21 mouse cellular contexts compared by ENCODE assay signal in genomic region chr10:24609146-24609545, GRCm38 (mm10). TPM values are rescaled to one million over a fixed set of nuclear protein-coding genes. Genes with fewer than 3 reads are reported as not detected.
A peak's percentile ranks its signal among the peaks of the same experiment; 100 is the strongest.
DNase-seq lines count a peak whose midpoint lies in the region; ATAC-seq and TF ChIP-seq lines count a peak whose summit lies in the region.
"Had no signal": no experiment of that assay in that cellular context is flagged by ENCODE, and none has a peak within 500 bp of the region (broad histone marks: within the 10 kb centered on the region; RNA-seq: fewer than 3 reads in every experiment).

No protein-coding gene starts in this region.

- no peak overlapping the region for H3K9ac ChIP-seq in heart, embryonic 12.5 days
- H3K9ac ChIP-seq in heart, adult 2 months (ENCODE audit: low read depth, low read length), result no peak overlapping the region

- intact Hi-C loops in heart, adult 2 months (cut with DNase I), result no loop called here
- intact Hi-C loops in heart, postnatal 14 days (cut with DNase I), result no loop called here

- H3K4me3 ChIP-seq in heart, embryonic 12.5 days, result no peak overlapping the region
- H3K4me3 ChIP-seq in heart, adult 2 months, result no peak overlapping the region

- H3K9me3 ChIP-seq in heart, embryonic 12.5 days (replicated peaks), result no peaks in the 10 kb centered on the region
- H3K9me3 ChIP-seq: G1E had no signal

- 86% methylated on average over 3 of the region's 3 CpGs for WGBS in heart, embryonic 12.5 days
- 85% methylated on average over 3 of the region's 3 CpGs for WGBS in heart, adult 2 months

- TF ChIP-seq POLR2A in heart, adult 2 months (IDR thresholded peaks at IDR 0.05; ENCODE audit: insufficient read depth, low read depth, low read length), result no peak

- no peaks in the 10 kb centered on the region for H3K27me3 ChIP-seq in heart, embryonic 12.5 days (replicated peaks)
- H3K27me3 ChIP-seq in heart, adult 2 months (ENCODE audit: control insufficient read depth, insufficient read depth, low read length), result no peaks in the 10 kb centered on the region
- H3K27me3 ChIP-seq: CH12.LX, Patski had no signal

- H3K4me1 ChIP-seq in heart, embryonic 12.5 days (replicated peaks), result peaks cover 7% of the 10 kb centered on the region; the same call in 1 of the 2 replicates
- H3K4me1 ChIP-seq in heart, adult 2 months (ENCODE audit: control insufficient read depth, insufficient read depth, low read length), result no peaks in the 10 kb centered on the region; the same call in 1 of the 2 replicates

- H3K36me3 ChIP-seq in heart, embryonic 12.5 days, result no peaks in the 10 kb centered on the region
- no peaks in the 10 kb centered on the region; the same call in 1 of the 2 replicates for H3K36me3 ChIP-seq in heart, adult 2 months (ENCODE audit: control insufficient read depth, insufficient read depth, low read length)
- H3K36me3 ChIP-seq: G1E had no signal

- peak; percentile 44 for DNase-seq in adrenal gland, adult 2 months
- no peak for DNase-seq in adrenal gland, postnatal 25 days
- peak; percentile 15 for DNase-seq in adrenal gland, adult 8-10 months
- no peak for DNase-seq in adrenal gland, postnatal 10 days
- peak; percentile 72 for DNase-seq in heart, adult 11 months
- no peak for DNase-seq in heart, adult 2 months
- DNase-seq in heart, postnatal 14 days, result no peak
- DNase-seq: B cell, adult 2 months; cerebellum, adult 11 months; cerebellum, adult 11-12 months; cerebellum, adult 18-20 months; cerebellum, adult 2 months; cerebellum, adult 8-10 months; cerebellum, adult 9-10 months had no signal

- no peak overlapping the region for H3K27ac ChIP-seq in heart, embryonic 12.5 days (ENCODE audit: poor library complexity, severe bottlenecking)
- H3K27ac ChIP-seq in heart, adult 2 months, result peak overlapping the region; percentile 36

- H3K4me2 ChIP-seq in heart, embryonic 12.5 days, result no peak overlapping the region

- no peak for TF ChIP-seq EP300 in heart, adult 2 months (IDR thresholded peaks at IDR 0.05; ENCODE audit: insufficient read depth, low read depth, low read length)

- no peak for TF ChIP-seq CTCF in heart, adult 2 months (IDR thresholded peaks at IDR 0.05)

- ATAC-seq in heart, embryonic 12.5 days (ENCODE audit: insufficient number of reproducible peaks, low FRiP score), result no peak
- ATAC-seq: activated CD4-positive, CD25-positive, alpha-beta regulatory T cell, adult 4 months; CD4-positive, CD25-positive, alpha-beta regulatory T cell, adult 4 months; Patski had no signal

- no peaks in the 10 kb centered on the region for H3K79me2 ChIP-seq in heart, adult 2 months (replicated peaks; ENCODE audit: control insufficient read depth, insufficient read depth, low read length)

RNA-seq across cellular contexts. Expression of gene Ccn2, which starts 13.9 kb away (rescaled TPM):
- 10 to 100 TPM; 51.1 to 78.2 TPM for total RNA-seq in adrenal gland, adult 2 months (2021)
- 241 and 278 TPM in 2 replicates for polyA plus RNA-seq in adrenal gland, adult 2 months (2012; rRNA removed)
- 44.4 and 55.1 TPM in 2 replicates for total RNA-seq in adrenal gland, postnatal 25 days (2021)
- total RNA-seq in adrenal gland, adult 8-10 months (2022), result 100 to 1,000 TPM in 1 of 4 experiments, 10 to 100 TPM in 3; 82.1 to 126 (median 92.0) TPM
- total RNA-seq in adrenal gland, postnatal 10 days (2021), result 10 to 100 TPM; 20.5 to 47.0 TPM
- 56.8 and 60.1 TPM in 2 replicates for polyA plus RNA-seq in heart, embryonic 12.5 days (2016; fragmentation: Nextera tagmentation; extraction: Ambion mirVana)
- 100 to 1,000 TPM in 1 of 2 experiments, 10 to 100 TPM in 1; 62.8 to 108 TPM for total RNA-seq in heart, adult 2 months (2021)
- 93.2 and 141 TPM in 2 replicates for polyA plus RNA-seq in heart, adult 2 months (2012; rRNA removed)
- total RNA-seq in heart, postnatal 14 days (2021), result 10 to 100 TPM; 61.8 to 65.7 TPM
- total RNA-seq: CH12.LX, MEL had no signal
- polyA plus RNA-seq: activated CD4-positive, CD25-positive, alpha-beta regulatory T cell, adult 4 months; CD4-positive, CD25-positive, alpha-beta regulatory T cell, adult 4 months; G1E had no signal

Comparison
In these comparisons a context has a peak if more than half of its experiments do, and no peak if none do; other contexts are left out.
1. DNase-seq: peak in adrenal gland, adult 2 months (single experiment), adrenal gland, adult 8-10 months (single experiment) and heart, adult 11 months (single experiment); none in adrenal gland, postnatal 25 days (single experiment), adrenal gland, postnatal 10 days (single experiment), heart, adult 2 months (0 of 2) and heart, postnatal 14 days (0 of 2).